ENCODE assay signal across 21 mouse cellular contexts in the genomic region with DNA sequence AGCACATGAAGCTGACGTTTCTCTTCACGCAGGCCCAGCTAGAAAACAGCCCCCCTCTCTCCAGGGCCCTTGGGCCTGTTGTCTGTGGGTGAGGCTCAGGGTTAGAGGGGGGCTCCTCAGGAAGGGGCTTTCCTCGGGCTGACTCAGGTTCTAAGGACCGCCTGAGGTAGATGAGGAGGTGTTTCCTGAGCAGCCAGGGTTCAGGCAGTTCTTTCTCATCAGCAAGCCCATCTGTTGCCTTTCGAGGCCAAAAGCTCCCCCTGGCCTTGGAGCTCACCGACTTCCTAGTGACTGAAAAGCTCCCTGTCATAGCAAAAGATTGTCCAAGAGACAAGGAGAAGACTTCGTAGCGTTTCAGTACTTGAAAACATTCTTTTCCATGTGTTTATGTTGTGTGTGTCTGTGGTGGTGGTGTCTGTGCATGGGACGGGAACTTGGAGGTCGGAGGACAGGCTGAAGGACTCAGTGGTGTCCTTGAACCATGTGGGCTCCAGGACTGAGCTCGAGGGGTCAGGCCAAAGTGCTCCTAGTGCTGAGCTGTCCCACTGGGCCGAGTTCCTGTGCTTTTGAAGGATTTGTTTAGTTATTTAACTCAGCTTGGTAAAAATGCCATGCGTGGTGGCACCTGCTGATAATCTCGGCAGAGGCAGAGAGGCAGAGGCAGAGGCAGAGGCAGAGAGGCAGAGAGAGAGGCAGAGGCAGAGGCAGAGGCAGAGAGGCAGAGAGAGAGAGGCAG. TPM values are rescaled to one million over a fixed set of nuclear protein-coding genes. Genes with fewer than 3 reads are reported as not detected.
DNase-seq lines count a peak whose midpoint lies in the region; ATAC-seq and TF ChIP-seq lines count a peak whose summit lies in the region.
"Had no signal": no experiment of that assay in that cellular context is flagged by ENCODE, and none has a peak within 500 bp of the region (broad histone marks: within the 10 kb centered on the region; RNA-seq: fewer than 3 reads in every experiment).

No protein-coding gene starts in this region.

- H3K9me3 ChIP-seq in heart, embryonic 10.5 days: no peaks in the 10 kb centered on the region
- no peaks in the 10 kb centered on the region for H3K9me3 ChIP-seq in heart, embryonic 12.5 days (replicated peaks)
- H3K9me3 ChIP-seq in ES-E14 (ENCODE audit: control insufficient read depth, insufficient read depth, low read depth, low read length): no peaks in the 10 kb centered on the region
- H3K9me3 ChIP-seq: embryonic facial prominence, embryonic 12.5 days; forebrain, embryonic 15.5 days; limb, embryonic 13.5 days; lung, embryonic 15.5 days; midbrain, embryonic 15.5 days had no signal

- no peak overlapping the region for H3K4me3 ChIP-seq in heart, embryonic 10.5 days
- no peak overlapping the region for H3K4me3 ChIP-seq in heart, embryonic 12.5 days
- H3K4me3 ChIP-seq in ES-E14 (ENCODE audit: insufficient read depth in 1 of 2, low read depth in 1 of 2, low read length in 2 of 2, poor library complexity in 1 of 2, severe bottlenecking in 1 of 2): no peak overlapping the region
- no peak overlapping the region for H3K4me3 ChIP-seq in cerebellum, adult 2 months (replicated peaks; ENCODE audit: insufficient read depth, low read depth, low read length)
- H3K4me3 ChIP-seq: embryonic facial prominence, embryonic 12.5 days; forebrain, embryonic 15.5 days; limb, embryonic 13.5 days; lung, embryonic 15.5 days; midbrain, embryonic 15.5 days; myocyte had no signal

- no peak overlapping the region for H3K4me2 ChIP-seq in heart, embryonic 12.5 days
- H3K4me2 ChIP-seq: embryonic facial prominence, embryonic 12.5 days; forebrain, embryonic 15.5 days; limb, embryonic 13.5 days; lung, embryonic 15.5 days; midbrain, embryonic 15.5 days had no signal

- peak overlapping the region; percentile 36; the same call in 1 of the 2 replicates for H3K27ac ChIP-seq in heart, embryonic 10.5 days
- H3K27ac ChIP-seq in heart, embryonic 12.5 days (ENCODE audit: poor library complexity, severe bottlenecking): no peak overlapping the region
- H3K27ac ChIP-seq in ES-E14 (ENCODE audit: insufficient read depth, low read depth, low read length, poor library complexity, severe bottlenecking): 0 out of 2 replicates have a peak overlapping the region, but pooled peaks have one; percentile 9
- peak overlapping the region; percentile 85 for H3K27ac ChIP-seq in cerebellum, adult 2 months (ENCODE audit: insufficient read depth, low read length)
- H3K27ac ChIP-seq: embryonic facial prominence, embryonic 12.5 days; forebrain, embryonic 15.5 days; limb, embryonic 13.5 days; liver, embryonic 14.5 days; midbrain, embryonic 15.5 days had no signal

- 72% methylated on average over 14 of the region's 14 CpGs for WGBS in heart, embryonic 10.5 days
- WGBS in heart, embryonic 12.5 days: 74% methylated on average over 14 of the region's 14 CpGs
- 16% methylated on average over 14 of the region's 14 CpGs for WGBS in cerebellum, adult 2 months

- H3K27me3 ChIP-seq in heart, embryonic 10.5 days (ENCODE audit: insufficient read depth, poor library complexity, severe bottlenecking): no peaks in the 10 kb centered on the region
- no peaks in the 10 kb centered on the region for H3K27me3 ChIP-seq in heart, embryonic 12.5 days (replicated peaks)
- H3K27me3 ChIP-seq in cerebellum, adult 2 months (ENCODE audit: control insufficient read depth, insufficient read depth, low read length): no peaks in the 10 kb centered on the region
- H3K27me3 ChIP-seq: embryonic facial prominence, embryonic 12.5 days; forebrain, embryonic 15.5 days; limb, embryonic 13.5 days; lung, embryonic 15.5 days; midbrain, embryonic 15.5 days had no signal

- no peak for TF ChIP-seq CTCF in cerebellum, adult 2 months (IDR thresholded peaks at IDR 0.05; ENCODE audit: borderline replicate concordance, insufficient read depth, low read depth, low read length)

- peaks cover 53% of the 10 kb centered on the region for H3K4me1 ChIP-seq in heart, embryonic 10.5 days
- H3K4me1 ChIP-seq in heart, embryonic 12.5 days (replicated peaks): peaks cover 36% of the 10 kb centered on the region
- peaks cover 8 to 12% of the 10 kb centered on the region in 2 experiments for H3K4me1 ChIP-seq in ES-E14 (ENCODE audit: control insufficient read depth in 2 of 2, insufficient read depth in 2 of 2, low read length in 2 of 2, poor library complexity in 1 of 2)
- peaks cover 47% of the 10 kb centered on the region for H3K4me1 ChIP-seq in cerebellum, adult 2 months (ENCODE audit: control insufficient read depth, insufficient read depth, low read length)
- H3K4me1 ChIP-seq: forebrain, embryonic 15.5 days; lung, embryonic 15.5 days; midbrain, embryonic 15.5 days had no signal

- DNase-seq in heart, embryonic 10.5 days (ENCODE audit: low spot score): no peak
- no peak for DNase-seq in ES-E14 (ENCODE audit: low read depth, low spot score)
- DNase-seq in cerebellum, adult 2 months: peak; percentile 69 to 81
- DNase-seq in cerebellum, postnatal 36 days: peak; percentile 51 to 62
- no peak for DNase-seq in gastrocnemius, adult 8-10 months (ENCODE audit: low spot score in 2 of 2)
- DNase-seq in spleen, postnatal 14 days (ENCODE audit: low spot score in 2 of 2): no peak
- no peak for DNase-seq in thymus, postnatal 0 days (ENCODE audit: low spot score)
- DNase-seq: gastrocnemius, postnatal 25 days; heart, postnatal 10 days; kidney, adult 8-10 months; kidney, postnatal 25 days; thymus, postnatal 4 days had no signal

- no peak for TF ChIP-seq POLR2A in cerebellum, adult 2 months (IDR thresholded peaks at IDR 0.05; ENCODE audit: borderline replicate concordance, insufficient read depth, low read length)

- ATAC-seq in heart, embryonic 12.5 days (ENCODE audit: insufficient number of reproducible peaks, low FRiP score): no peak
- ATAC-seq: forebrain, embryonic 15.5 days; midbrain, embryonic 15.5 days had no signal

- in situ Hi-C loops in ES-E14 (cut with MboI; ENCODE audit: low sequenced_read_pairs in 2 of 2, unreplicated experiment in 2 of 2): no loop called here

- no peak overlapping the region for H3K9ac ChIP-seq in heart, embryonic 12.5 days
- no peak overlapping the region for H3K9ac ChIP-seq in ES-E14 (ENCODE audit: insufficient read depth, low read depth, low read length, poor library complexity, severe bottlenecking)
- H3K9ac ChIP-seq: embryonic facial prominence, embryonic 12.5 days; forebrain, embryonic 15.5 days; limb, embryonic 13.5 days; liver, embryonic 14.5 days; lung, embryonic 15.5 days; midbrain, embryonic 15.5 days had no signal

- H3K36me3 ChIP-seq in heart, embryonic 10.5 days: no peaks in the 10 kb centered on the region
- H3K36me3 ChIP-seq in heart, embryonic 12.5 days: peaks cover 2% of the 10 kb centered on the region; the same call in 1 of the 2 replicates
- H3K36me3 ChIP-seq in ES-E14 (ENCODE audit: control insufficient read depth, insufficient read depth, low read length, poor library complexity, severe bottlenecking): peaks cover 5% of the 10 kb centered on the region; the same call in 1 of the 2 replicates
- H3K36me3 ChIP-seq: embryonic facial prominence, embryonic 12.5 days; forebrain, embryonic 15.5 days; midbrain, embryonic 15.5 days had no signal

TF ChIP-seq in ES-E14, 5 proteins besides CTCF, POLR2A, EP300 and RAD21:
- TF ChIP-seq ZNF384 (IDR thresholded peaks at IDR 0.05; ENCODE audit: low read depth, low read length) (no peak), HCFC1 (IDR thresholded peaks at IDR 0.05; ENCODE audit: borderline replicate concordance, insufficient read depth, low read length) (no peak), MAFK (IDR thresholded peaks at IDR 0.05; ENCODE audit: insufficient read depth, low read depth, low read length) (no peak), ZC3H11A (IDR thresholded peaks at IDR 0.05; ENCODE audit: borderline replicate concordance, low read depth, low read length) (no peak), CHD2 (IDR thresholded peaks at IDR 0.05; ENCODE audit: low read depth, low read length) (no peak)

RNA-seq across cellular contexts. Expression of gene Rab15, which starts 45.9 kb away (rescaled TPM):
- polyA plus RNA-seq in heart, embryonic 10.5 days (2016; fragmentation: Nextera tagmentation; extraction: Ambion mirVana): 3.1 and 6.3 TPM in 2 replicates
- 2.9 and 3.6 TPM in 2 replicates for polyA plus RNA-seq in heart, embryonic 12.5 days (2016; fragmentation: Nextera tagmentation; extraction: Ambion mirVana)
- 8.8 and 9.5 TPM in 2 replicates for total RNA-seq in ES-E14 (2012; rRNA removed)
- 108 and 109 TPM in 2 replicates for polyA plus RNA-seq in cerebellum, adult 2 months (2012; rRNA removed)
- 1 to 10 TPM in 3 of 4 experiments, under 1 TPM in 1; 0.92 to 2.6 (median 1.6) TPM for total RNA-seq in gastrocnemius, adult 8-10 months (2022)
- 23.6 and 27.0 TPM in 2 replicates for polyA plus RNA-seq in thymus, postnatal 0 days (2015; fragmentation: Nextera tagmentation; extraction: Ambion mirVana)
- total RNA-seq: megakaryocyte, adult 5-6 weeks had no signal

Comparison
In these comparisons a context has a peak if more than half of its experiments do, and no peak if none do; other contexts are left out.
1. DNase-seq: peak in cerebellum, adult 2 months (2 of 2) and cerebellum, postnatal 36 days (2 of 2); none in heart, embryonic 10.5 days (single experiment), ES-E14 (single experiment), gastrocnemius, adult 8-10 months (0 of 2), spleen, postnatal 14 days (0 of 2) and thymus, postnatal 0 days (single experiment).